Mouse (Mus musculus) left cerebral cortex, postnatal 14 days (tissue): Measurements from ENCODE around the gene Gm28510. TPM values are rescaled to one million over a fixed set of nuclear protein-coding genes. Genes with fewer than 3 reads are reported as not detected.
"Not testable (repeated sequence)": the region's sequence is repeated elsewhere in the genome, so short reads cannot be mapped to it uniquely, and the experiment has no call there.

Experiments
- DNase-seq, 2 experiments: peaks; one replicate each; pipeline ENCODE4 v3.0.0; 2021 to 2022; ENCODE audit warnings: low spot score in 2 of 2, mixed read lengths in 1 of 2
- intact Hi-C: fragments of 180-260 bp; cut with DNase I; formaldehyde crosslinking; loops from one replicate; pipeline ENCODE4 v1.15.1; 2025
- long read RNA-seq, 2 experiments: library from polyadenylated mRNA; stranded (forward); transcript quantifications; one replicate each; pipeline ENCODE4 v2.0.0; 2021
- total RNA-seq, 2 experiments: library from RNA; stranded (reverse); gene quantifications; 2 replicates each; pipeline ENCODE4 v1.2.3; 2021

Gene Gm28510
- total RNA-seq, result not detected
- long read RNA-seq, experiment 1, result 0 reads
- long read RNA-seq, experiment 2, result 0 reads

DNA sequence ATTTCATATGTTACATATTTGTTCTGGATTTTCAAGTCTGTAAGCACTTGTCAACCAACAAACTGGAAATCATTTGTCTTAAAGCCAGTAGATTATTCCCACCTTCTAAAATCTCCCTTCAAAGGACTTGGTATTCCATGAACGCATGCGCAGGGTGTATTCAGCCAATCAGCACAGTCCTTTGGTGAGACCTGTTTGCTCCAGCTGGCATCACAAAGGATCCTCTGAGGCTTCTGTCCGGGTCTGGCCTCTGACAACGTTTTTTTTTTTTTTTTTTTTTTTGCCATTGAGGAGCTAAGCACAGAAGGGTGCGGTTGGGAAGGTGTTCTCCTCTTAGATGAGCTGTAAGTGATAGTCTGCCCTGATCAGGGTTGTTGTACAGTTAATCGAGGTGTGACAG is at the start of gene Gm28510:
Gene Gm28510, plus strand, starts transcription at position 301 of the 400 bp plus-strand sequence.
- DNase-seq, intact Hi-C loops: not testable (repeated sequence)

Other genes starting within 250 kb of the Gm28510 start
- not detected for gene Gm20834, start 88.1 kb upstream of the Gm28510 start, total RNA-seq
- gene Gm20737, start 123.3 kb downstream of the Gm28510 start, total RNA-seq, result not detected
- gene Gm21775, start 140.7 kb downstream of the Gm28510 start, total RNA-seq, result not detected
- not detected for gene Gm21900, start 203.6 kb downstream of the Gm28510 start, total RNA-seq